Mouse (Mus musculus) adrenal gland (tissue): ENCODE measurements around the gene Zfp981.
"Not testable (repeated sequence)": the region's sequence is repeated elsewhere in the genome, so short reads cannot be mapped to it uniquely, and the experiment has no call there.

Experiments used
- intact Hi-C: fragments of 180-260 bp; cut with DNase I; formaldehyde crosslinking; loops from one replicate; pipeline ENCODE4 v1.15.1; 2025
- long read RNA-seq, 2 experiments: library from polyadenylated mRNA; unstranded; transcript quantifications; one replicate each; pipeline ENCODE4 v2.0.0; 2020; ENCODE audit warnings: borderline replicate concordance in 1 of 2; ENCODE audit not compliant: insufficient replicate concordance in 1 of 2

Zfp981 gene
- long read RNA-seq, experiment 1 = 0 reads
- long read RNA-seq, experiment 2 = 0 reads

DNA sequence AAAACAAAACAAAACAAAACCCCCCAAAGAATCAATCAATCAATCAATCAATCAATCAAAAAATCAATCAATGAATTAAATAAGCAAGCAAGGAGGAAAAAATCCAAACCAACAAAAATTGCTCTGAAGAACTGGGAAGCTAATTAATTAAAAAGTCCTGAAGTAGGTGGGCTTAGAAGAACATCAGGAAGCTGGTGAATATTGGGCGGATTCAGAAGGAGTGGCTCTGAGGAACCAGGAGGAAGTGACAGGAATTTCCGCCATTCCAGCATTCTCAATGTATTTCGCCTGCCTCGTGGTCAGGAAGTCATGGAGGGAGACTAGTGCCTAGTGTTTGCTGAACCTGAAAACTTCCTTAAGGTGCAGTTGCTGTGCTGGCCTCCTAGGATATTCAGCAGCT is at the start of gene Zfp981:
Gene Zfp981, plus strand, starts transcription at position 301 of the 400 bp plus-strand sequence.
- intact Hi-C loops = not testable (repeated sequence)

DNA sequence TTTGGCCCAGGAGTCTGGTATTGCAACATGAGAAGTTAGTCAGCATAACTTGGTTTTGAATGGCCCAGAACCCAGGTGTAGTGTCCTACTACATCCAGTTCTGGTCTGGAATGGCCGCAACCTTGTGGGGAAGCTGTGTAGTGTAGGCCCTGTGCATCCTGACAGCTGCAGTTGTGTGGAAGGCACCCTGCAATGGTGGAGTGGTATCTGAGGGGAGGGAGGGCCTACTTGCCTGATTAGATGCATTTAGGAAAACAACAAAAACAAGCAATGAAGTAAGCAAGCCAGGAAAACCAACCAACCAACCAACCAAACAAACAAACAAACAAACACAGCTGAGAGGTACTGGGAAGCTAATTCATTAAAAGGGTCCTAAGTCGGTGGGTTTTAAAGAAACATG is 49.3 kb upstream of the Zfp981 start:
- intact Hi-C loops = not testable (repeated sequence)

DNA sequence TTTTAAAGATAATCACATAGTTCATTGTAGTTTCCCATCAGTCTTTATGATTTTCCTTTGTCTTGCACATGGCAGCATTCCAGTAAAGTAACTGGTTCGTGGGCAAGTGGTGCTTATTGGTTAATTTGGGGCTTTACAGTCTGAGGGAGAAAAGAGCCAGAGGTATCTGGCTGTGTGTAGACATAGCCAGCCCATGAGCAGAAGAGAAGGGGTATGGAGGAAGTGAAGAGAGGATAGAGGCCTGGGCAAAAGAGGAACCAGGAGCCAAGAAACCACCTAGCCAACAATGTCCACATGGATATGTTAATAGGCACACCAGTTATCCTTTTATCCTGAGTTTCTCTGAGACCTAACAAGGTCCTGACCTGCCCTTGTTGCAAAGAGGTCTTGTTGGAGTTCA is 47.7 kb upstream of the Zfp981 start:
- intact Hi-C loops = not testable (repeated sequence)

DNA sequence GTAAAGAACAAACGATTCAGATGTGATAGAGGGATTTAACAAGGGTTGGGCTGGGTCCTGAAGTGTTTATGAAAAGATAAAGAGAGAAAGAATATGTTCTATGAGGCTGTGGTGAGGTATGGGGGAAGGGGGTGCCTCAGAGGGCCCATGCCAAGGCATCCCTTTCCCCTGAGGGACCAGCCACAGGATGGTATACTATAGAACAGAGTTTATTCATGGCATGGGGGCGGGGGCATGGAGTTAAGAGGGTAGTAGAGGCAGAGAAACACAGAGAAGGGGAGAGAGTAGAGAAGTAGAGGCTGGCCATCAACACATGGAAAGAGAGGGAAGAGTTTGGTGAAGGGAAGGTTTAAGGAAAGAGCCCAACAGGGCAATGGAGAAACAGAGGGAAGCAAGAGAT is 46.9 kb upstream of the Zfp981 start:
- intact Hi-C loops = no loop called here

DNA sequence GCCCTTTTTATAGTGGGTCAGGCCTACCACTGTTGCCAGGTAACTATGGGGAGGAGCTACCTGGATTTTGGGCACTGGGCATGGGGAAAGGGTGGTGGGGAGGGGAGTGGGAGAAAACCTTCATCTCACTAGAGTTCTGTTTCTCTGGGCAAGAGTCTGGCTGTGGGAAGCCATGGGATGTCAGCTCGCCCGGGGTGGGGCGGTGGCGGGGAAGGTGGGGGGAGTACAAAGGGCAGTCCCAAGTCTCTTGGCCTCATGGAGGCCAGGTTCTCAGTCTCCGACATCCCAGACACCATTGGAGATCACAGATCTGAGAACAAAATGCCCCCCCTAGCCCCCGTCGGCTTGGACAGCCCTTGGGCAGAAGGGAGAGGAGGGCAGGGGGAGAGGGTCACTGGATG is 46.5 kb upstream of the Zfp981 start:
- intact Hi-C loops = no loop called here

DNA sequence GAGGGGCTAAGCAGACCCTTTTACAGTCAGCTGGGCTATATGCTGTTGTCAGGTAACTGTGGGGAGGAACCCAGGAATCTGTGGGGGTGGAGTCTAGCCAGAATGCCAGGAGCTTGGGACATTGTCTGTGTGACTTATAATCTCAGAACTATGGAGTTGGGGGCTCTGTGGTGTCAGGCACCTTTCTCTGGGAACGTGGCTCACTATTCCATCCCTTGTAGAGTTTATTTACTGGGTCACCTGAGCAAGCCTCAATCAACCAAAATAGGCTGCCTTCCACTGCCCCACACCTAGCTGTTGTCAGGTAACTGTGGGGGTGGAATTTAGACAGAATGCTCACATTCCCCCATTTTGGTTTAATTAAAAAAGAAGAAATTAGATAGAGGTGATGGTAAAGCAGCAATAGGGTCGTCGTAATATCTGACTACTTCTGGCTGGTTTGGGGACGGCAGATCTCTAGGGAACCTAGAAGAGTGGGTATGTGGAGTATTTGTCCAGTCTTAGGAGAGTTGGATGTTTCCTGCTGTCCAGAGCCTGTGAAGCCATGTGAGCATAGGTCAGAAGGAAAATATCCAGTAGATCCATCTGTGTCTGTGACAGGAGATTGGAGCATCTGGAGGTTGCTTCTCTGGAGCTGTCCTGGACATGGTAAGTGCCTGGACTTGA is 45.6 kb upstream of the Zfp981 start:
- intact Hi-C loops = no loop called here

DNA sequence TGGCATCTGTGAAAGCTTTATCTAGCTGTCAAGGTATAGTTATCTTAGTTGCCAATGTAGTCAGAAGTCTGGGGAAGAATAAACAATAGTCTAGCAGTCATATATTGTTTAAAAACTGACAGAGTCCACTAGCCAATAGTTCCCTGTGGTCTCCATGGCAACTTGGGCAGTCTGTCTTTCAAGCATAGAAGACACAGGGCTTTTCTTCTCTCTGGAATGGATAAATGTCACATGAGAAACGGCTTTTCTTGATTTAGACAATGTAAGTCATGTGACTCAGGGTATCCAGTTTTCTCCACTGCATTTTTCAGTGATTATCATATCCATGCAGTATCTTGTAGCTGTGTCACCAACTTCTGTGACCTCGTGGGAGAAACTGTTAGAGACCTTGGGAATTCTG is 44.7 kb upstream of the Zfp981 start:
- intact Hi-C loops = no loop called here

DNA sequence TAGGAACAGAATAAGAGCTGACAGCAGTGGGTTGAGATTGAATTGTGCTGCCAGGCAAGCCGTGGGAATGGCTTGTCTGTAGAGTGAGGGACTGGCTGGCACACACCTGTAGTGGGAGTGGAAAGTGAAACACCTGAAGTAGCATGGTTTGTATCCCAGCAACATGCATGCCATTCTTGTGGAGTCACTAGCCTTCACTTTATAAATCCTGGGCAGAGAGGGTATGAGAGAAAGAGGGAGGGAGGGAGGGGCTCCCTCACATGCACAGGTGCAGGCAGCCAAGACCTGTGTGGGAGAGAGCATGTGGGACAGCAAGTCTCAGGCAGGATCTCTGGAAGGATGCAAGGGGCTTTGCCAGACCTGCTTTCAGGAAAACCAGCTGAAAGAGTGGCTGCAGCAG is 44.1 kb upstream of the Zfp981 start:
- intact Hi-C loops = no loop called here

DNA sequence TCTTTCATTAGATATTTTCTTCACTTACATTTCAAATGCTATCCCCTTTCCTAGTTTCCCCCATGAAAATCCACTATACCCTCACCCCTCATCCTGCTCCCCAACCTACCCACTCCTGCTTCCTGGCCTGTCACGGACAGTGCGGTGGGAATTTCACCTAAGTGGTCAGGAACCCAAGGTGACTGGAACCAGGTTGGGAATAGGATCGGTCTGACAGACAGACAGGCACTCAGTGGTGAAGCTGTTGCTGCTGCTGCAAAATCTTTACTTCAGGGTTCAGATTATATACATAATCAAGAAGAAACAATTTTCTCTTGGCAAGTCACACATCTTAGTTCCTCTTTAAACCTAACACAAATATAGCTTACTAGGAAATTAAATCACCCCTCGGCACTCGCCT is 42.0 kb upstream of the Zfp981 start:
- intact Hi-C loops = not testable (repeated sequence)

DNA sequence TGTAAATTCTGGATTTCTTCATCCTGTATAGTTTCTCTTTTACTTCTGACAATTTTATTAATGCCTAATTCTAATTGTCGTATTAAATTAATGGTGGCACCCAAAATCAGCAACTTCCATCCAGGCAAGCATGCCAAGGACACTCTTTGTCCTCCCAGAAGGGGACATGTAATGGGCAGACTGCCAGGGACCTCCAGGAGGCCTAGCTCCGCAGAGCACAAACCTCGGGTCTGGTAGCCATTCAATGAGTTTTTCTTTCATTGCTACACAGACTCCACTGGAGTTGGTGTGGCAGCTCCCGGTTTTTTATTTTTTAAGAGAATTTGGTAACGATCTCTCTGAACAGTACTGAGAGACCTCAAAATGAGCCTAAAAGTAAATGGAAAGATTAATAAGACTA is 41.1 kb upstream of the Zfp981 start:
- intact Hi-C loops = not testable (repeated sequence)

DNA sequence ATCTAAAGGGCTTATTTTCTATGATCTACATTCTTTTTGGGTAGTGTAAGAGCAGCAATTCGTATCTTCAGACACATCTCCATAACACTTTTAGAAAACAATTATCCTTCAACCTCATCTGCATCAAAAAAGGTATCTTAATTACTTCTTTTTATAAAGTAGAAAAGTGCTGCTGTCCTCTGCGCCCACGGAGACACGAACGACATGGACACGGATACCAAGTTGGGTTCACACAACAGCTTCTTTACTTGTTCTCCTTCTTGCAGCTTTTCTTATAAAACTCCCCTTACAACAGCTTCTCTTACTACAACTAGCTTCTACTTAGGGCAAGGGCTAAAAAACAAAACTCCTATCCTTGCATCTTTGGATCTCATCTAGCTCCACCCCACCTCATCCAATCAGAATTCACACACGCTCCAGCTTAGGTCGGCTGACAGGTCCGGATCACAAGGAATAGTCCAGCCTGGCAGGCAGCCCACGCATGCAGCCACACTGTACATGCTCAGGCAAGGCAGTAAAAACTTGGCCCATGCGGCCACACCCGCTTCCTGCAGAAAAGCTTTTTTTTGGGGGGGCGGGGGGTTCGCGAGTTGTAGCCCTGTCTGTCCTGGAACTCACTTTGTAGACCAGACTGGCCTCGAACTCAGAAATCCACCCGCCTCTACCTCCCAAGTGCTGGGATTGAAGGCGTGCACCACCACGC is 38.0 kb upstream of the Zfp981 start:
- intact Hi-C loops = not testable (repeated sequence)

DNA sequence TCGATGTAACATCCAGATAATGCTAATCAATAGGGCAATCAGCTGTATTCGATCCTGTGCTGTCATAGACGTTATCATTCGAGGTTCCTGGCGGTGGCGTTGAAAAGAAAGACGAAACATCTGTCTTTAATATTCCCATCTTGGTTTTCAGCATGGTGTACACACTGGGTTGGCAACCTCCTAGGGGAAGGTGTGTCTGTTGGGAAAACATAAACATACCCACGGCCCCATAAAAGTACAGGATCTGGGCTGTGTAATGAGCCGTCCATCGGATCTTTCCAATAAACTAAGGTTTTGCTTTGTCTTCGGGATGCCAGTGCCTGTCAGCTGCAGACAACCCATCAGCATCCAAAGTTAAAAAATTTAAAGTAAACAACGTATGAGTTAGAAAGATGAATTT is 31.8 kb upstream of the Zfp981 start:
- intact Hi-C loops = not testable (repeated sequence)

DNA sequence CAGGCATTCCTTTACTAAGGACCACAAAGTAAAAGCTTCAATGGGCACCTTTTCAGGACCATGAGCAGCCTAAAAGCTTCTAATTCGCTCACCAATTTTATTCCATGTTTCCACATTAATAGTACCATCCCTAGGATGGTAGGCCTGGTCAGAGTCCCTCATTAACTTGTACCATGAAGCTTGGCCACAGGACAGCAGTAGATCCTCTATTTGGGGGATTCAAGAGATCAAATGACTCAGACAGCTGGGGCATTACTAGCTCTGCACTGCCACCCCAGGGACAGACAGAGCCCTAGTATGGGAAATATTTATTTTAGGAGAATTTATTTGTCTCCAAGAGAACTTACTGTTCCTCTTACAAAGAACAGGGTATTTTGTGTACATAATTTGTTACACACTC is 27.6 kb upstream of the Zfp981 start:
- intact Hi-C loops = not testable (repeated sequence)

DNA sequence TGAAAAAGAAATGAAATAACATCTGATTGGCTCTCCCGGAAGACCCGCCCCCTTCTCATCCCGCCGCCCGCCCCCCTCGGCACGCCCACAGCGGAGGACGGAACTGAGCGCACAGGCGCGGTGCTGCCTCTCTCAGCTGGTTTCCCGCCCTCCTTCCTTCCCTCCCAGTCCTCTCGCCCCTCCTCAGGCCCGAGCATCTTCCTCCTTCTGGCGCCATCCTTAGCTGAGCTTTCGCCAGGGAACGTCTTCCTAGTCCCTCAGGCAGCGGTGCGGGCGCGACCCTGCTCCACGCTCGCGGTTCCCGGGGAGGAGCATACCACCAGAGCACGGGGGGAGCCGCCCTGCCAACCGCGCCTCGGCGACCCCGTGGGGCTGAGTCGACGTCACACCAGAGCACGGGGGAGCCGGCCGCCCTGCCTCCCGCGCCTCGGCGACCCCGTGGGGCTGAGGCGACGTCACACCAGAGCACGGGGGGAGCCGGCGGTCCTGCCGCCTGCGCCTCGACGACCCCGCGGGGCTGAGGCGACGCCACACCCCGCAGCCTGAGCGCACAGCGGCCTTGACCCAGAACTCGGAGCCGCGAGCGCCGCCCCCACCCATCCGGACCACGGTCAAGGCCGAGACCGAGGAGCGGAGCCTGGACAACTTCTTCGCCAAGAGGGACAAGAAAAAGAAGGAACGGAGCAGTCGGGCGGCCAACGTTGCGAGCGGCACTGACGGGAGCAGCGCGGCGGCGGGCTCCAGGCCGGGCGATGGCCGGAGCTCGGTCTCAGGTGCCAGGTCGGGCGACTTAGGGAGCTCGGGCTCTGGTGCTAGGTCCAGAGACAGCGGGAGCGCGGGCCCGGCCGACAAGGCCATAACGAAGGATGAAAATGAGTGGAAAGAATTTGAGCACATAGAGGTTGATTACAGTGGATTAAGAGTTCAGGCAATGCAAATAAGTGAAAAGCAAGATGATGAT is 26.8 kb upstream of the Zfp981 start:
- intact Hi-C loops = not testable (repeated sequence)

DNA sequence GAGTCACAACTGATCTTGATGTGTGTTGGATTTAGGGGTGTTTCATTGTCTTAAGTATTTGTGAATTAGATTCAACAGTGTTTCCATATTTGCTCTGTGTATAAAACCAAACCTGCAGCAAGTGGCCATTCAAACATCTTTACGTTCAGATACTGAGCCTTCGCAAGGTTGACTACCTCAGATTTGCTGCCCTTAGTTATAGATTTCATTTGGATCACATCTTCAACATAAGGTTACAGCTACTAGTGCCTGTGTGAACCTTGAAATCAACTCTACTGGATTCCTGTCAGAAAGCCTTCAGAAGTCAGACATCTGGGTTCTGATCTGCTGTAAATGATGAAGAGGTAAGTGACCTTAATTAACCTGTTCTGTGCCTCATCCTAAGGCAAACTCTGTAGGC is 25.6 kb upstream of the Zfp981 start:
- intact Hi-C loops = not testable (repeated sequence)

DNA sequence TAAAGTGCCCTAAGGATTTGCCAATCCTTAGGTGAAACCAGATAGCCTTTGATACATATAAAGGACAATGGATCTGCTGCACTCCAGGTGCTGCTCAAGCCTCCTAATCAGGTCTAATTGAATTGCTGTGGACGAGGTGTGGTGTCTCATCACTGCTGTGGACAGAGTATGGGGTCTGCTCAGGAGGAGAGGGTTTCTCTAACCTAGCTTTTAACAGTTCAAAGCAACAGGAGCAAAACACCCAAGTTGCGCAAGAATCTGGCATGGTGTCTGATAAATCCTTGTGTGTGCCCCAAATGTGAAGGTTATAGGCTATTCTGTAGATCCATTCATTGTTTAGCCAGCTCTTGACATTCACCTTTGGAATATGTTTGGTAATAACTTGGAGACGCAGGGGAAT is 24.9 kb upstream of the Zfp981 start:
- intact Hi-C loops = not testable (repeated sequence)

DNA sequence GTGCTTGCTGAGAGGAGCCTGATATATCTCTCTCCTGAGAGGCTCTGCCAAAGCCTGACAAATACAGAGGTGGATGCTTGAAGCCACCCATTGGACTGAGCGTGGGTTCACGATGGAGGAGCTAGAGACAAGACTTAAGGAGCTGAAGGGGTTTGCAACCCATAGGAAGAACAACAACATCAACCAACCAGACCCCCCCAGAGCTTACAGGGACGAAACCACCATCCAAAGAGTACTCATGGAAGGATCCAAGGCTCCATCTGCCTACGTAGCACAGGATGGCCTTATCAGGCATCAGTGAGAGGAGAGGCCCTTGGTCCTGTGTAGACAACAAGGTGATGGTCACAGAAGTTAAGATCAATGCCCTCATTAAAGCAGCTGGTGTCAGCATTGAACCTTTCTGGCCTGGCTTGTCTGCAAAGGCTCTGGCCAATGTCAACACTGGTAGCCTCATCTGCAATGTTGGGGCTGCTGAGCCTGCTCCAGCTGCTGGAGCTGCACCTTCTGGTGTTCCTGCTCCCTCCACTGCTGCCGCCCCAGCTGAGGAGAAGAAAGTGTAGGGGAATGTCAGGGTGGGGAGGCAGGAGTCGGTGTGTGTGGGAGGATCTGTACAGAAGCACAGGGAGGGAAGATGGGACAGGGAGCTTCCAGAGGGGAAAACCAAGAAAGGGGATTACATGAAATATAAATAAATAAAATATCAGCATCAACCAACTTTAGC is 21.3 kb upstream of the Zfp981 start:
- intact Hi-C loops = loop anchor here (10.0 kb wide), 1 partner anchor 1006 kb away; no protein-coding TSS in a partner anchor

DNA sequence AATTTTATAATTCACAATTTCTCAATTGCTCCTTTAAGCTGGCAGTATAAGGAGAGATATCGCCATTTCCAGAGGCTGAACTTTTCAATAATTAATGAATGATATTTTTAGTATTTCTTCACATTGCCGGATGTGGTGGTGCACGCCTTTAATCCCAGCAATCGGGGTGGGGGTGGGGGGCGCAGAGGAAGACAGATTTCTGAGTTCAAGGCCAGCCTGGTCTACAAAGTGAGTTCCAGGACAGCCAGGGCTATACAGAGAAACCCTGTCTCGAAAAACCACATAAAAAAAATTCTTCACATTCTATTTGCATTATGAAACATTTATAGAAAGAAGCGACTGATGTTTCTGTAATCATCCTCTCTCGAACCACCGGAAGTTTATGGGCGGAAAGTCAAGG is 19.3 kb upstream of the Zfp981 start:
- intact Hi-C loops = loop anchor here (10.0 kb wide), 1 partner anchor 1008 kb away; no protein-coding TSS in a partner anchor

DNA sequence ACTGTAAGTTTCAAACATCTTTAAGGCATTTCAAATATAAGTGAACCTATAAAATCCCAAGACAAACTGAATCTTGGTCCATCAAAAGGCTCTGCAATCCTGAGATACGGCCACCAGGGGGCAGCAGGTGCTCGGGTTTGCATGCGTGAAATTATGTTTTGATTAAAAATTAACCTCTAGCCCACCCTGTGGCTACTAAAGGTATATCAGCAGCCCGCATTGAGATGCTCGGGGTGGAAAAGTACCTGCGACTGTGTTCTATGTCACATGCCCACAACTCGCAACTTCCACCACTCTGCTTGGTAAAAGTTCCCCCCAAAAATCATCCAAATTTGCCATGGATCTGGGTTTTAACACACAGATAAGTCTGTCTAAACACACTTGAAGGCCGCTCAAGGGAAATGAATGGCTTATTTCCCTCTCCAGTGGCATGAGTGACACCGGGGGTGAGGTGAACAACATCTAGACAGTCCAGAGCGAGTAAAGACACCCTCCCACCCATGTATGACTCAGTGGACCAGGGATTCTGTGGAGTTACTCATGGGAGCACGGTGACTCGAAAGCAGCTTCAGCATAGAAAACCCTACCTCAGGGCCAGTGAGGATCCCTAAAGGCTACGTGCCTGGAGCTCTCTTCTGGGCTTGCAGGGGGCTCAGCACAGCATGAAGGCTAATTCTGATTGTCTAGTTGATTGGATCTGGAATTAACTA is 18.1 kb upstream of the Zfp981 start:
- intact Hi-C loops = loop anchor here (10.0 kb wide), 1 partner anchor 1009 kb away; no protein-coding TSS in a partner anchor

DNA sequence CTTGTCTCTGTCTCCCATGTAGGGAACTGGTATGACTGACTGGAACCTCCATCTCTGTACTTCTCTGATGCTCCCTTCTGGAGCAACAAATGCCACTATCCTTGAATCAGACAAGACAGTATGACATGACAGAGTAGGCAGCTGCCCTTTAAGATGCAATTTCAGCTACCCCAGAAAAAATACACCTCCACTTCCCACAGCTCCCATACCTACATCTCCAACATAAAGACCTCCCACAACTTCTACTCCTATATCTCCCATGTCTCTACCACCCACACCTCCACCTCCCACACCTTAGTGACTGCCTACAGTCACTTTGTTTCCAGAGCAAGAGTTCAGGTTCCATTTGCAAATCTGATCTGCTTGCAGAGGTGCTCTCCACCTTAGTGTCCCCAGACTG is 17.2 kb upstream of the Zfp981 start:
- intact Hi-C loops = loop anchor here (10.0 kb wide), 1 partner anchor 1010 kb away; no protein-coding TSS in a partner anchor
